Mouse (Mus musculus): ENCODE results near the gene Podxl. TPM values are rescaled to one million over a fixed set of nuclear protein-coding genes. Genes with fewer than 3 reads are reported as not detected.

Podxl gene
- polyA plus RNA-seq, 1 experiment = 4.8 TPM

DNA sequence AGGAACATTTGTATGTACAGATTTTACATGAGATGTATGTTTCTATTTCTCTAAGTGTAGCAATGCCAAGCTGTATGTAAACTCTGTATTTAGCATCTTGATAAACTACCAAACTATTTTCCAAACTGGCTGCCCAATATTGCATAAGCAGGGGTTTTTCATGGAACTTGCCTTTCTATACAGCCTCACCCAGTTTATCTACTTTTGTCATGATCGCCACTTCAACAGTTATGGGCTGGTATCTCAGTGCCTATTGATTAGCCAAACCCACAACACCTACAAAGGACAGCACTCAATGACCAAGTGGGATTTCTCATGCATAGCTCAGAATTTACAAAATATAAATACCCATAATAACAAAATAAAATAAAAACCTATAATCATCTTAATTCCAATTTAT lies 25.7 kb downstream of the Podxl start:
- no peaks in the 10 kb centered on the region for H3K79me2 ChIP-seq (ENCODE audit: control insufficient read depth, insufficient read depth)
- no peak for TF ChIP-seq USF1 (IDR thresholded peaks at IDR 0.05; ENCODE audit: low read depth)
- TF ChIP-seq CTCF (IDR thresholded peaks at IDR 0.05; ENCODE audit: control insufficient read depth, insufficient read depth, insufficient read length) = no peak
- TF ChIP-seq CEBPB (IDR thresholded peaks at IDR 0.05; ENCODE audit: low read depth) = no peak
- no peak for TF ChIP-seq MYOD1 (IDR thresholded peaks at IDR 0.05; ENCODE audit: control insufficient read depth, insufficient read length, low read depth)
- no peak for TF ChIP-seq FOSL1 (IDR thresholded peaks at IDR 0.05; ENCODE audit: insufficient read depth, low read length, poor library complexity, severe bottlenecking)
- no peak for TF ChIP-seq MAX (IDR thresholded peaks at IDR 0.05)
- TF ChIP-seq MYOG (IDR thresholded peaks at IDR 0.05; ENCODE audit: control insufficient read depth, extremely low read depth, insufficient read length) = no peak
- H3K79me3 ChIP-seq (ENCODE audit: low read depth) = no peaks in the 10 kb centered on the region
- no peak overlapping the region for H3K4me3 ChIP-seq (ENCODE audit: insufficient read depth, poor library complexity, severe bottlenecking)
- no peak overlapping the region for H3ac ChIP-seq (ENCODE audit: control insufficient read depth, insufficient read length, low read depth)
- no peaks in the 10 kb centered on the region for H3K27me3 ChIP-seq (ENCODE audit: control insufficient read depth, insufficient read depth, insufficient read length)
- H3K36me3 ChIP-seq (ENCODE audit: control insufficient read depth, insufficient read depth) = no peaks in the 10 kb centered on the region

- no peak for TF ChIP-seq CEBPB (IDR thresholded peaks at IDR 0.05; ENCODE audit: low read depth)
- no peak for TF ChIP-seq MAX (IDR thresholded peaks at IDR 0.05)
- TF ChIP-seq USF1 (IDR thresholded peaks at IDR 0.05; ENCODE audit: low read depth) = no peak
These were observed 26.6 kb downstream of the Podxl start for GRCm38 (mm10) chr6:31537193-31537592.

DNA sequence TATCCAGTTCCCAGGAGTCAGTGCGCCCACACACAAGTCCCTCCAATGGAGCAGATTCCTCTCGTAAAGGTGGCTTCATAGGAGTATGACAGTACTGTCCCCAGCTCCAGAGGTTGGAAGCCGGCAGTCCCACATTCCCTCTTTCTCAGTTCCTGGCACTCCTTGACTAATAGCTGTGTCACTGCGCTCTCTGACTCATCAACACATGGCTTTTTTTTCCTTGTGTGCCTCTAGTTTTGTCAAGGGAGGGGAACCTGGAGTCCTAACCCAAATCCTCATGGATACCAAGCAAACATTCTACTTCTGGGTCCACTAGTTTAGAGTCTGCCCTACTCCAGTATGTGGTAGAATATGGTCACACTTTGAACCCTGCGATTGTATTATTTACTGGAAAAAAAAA lies 29.1 kb downstream of the Podxl start:
- H3K36me3 ChIP-seq (ENCODE audit: control insufficient read depth, insufficient read depth) = no peaks in the 10 kb centered on the region
- no peaks in the 10 kb centered on the region for H3K79me3 ChIP-seq (ENCODE audit: low read depth)
- H3K4me3 ChIP-seq (ENCODE audit: insufficient read depth, poor library complexity, severe bottlenecking) = no peak overlapping the region
- TF ChIP-seq MYOG (IDR thresholded peaks at IDR 0.05; ENCODE audit: control insufficient read depth, extremely low read depth, insufficient read length) (no peak), FOSL1 (IDR thresholded peaks at IDR 0.05; ENCODE audit: insufficient read depth, low read length, poor library complexity, severe bottlenecking) (peak; percentile 57)
- H3K27me3 ChIP-seq (ENCODE audit: control insufficient read depth, insufficient read depth, insufficient read length) = no peaks in the 10 kb centered on the region
- no peaks in the 10 kb centered on the region for H3K79me2 ChIP-seq (ENCODE audit: control insufficient read depth, insufficient read depth)
- H3ac ChIP-seq (ENCODE audit: control insufficient read depth, insufficient read length, low read depth) = no peak overlapping the region

More at GRCm38 (mm10) chr6:31537193-31537592, 26.6 kb downstream of the Podxl start:
- Histone ChIP-seq H3K4me3 (ENCODE audit: insufficient read depth, poor library complexity, severe bottlenecking) (no peak overlapping the region), H3K36me3 (ENCODE audit: control insufficient read depth, insufficient read depth) (no peaks in the 10 kb centered on the region), H3K79me3 (ENCODE audit: low read depth) (no peaks in the 10 kb centered on the region), H3ac (ENCODE audit: control insufficient read depth, insufficient read length, low read depth) (no peak overlapping the region), H3K27me3 (ENCODE audit: control insufficient read depth, insufficient read depth, insufficient read length) (no peaks in the 10 kb centered on the region), H3K79me2 (ENCODE audit: control insufficient read depth, insufficient read depth) (no peaks in the 10 kb centered on the region)

DNA sequence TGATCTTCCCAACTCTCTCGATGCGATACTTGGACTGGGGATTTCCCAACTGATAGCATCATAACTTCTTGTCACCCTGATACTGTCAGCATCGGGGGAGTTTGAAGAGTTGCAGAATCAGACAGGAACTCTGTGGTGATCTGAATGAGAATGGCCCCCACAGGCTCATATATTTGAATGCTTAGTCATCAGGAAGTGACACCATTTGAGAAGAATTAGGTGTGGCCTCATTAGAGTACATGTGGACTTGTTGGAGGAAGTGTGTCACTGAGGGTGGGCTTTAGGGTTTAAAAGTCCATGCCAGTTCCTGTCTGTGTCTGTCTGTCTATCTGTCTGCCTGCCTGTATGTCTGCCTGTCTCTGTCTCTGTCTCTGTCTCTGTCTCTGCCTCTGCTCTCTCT lies 31.9 kb downstream of the Podxl start:
- no peak overlapping the region for H3ac ChIP-seq (ENCODE audit: control insufficient read depth, insufficient read length, low read depth)
- TF ChIP-seq USF1 (IDR thresholded peaks at IDR 0.05; ENCODE audit: low read depth) (no peak), CEBPB (IDR thresholded peaks at IDR 0.05; ENCODE audit: low read depth) (no peak), FOSL1 (IDR thresholded peaks at IDR 0.05; ENCODE audit: insufficient read depth, low read length, poor library complexity, severe bottlenecking) (no peak), MAX (IDR thresholded peaks at IDR 0.05) (no peak), MYOD1 (IDR thresholded peaks at IDR 0.05; ENCODE audit: control insufficient read depth, insufficient read length, low read depth) (no peak), CTCF (IDR thresholded peaks at IDR 0.05; ENCODE audit: control insufficient read depth, insufficient read depth, insufficient read length) (no peak), MYOG (IDR thresholded peaks at IDR 0.05; ENCODE audit: control insufficient read depth, extremely low read depth, insufficient read length) (no peak)

DNA sequence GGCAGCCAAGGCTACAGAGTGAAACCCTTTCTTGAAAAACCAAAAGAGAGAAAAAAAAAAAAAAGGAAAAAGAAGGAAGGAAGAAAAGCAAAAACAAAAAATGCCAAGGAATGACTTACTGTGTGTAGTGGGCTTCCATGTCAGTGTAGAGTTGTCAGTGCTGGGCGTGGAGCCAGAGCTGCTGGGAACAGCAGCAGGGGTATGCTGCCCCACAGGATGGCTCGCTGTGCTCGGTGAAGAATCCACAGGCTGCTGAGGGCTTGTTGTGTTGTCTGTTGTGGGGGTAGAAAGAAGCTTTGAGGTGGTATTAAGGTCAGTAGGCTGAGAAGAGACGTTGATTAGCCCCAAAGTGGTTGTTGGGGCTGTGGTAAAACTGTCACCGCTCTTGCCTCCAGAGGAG lies 35.4 kb downstream of the Podxl start:
- H3K36me3 ChIP-seq (ENCODE audit: control insufficient read depth, insufficient read depth) = no peaks in the 10 kb centered on the region
- H3K27me3 ChIP-seq (ENCODE audit: control insufficient read depth, insufficient read depth, insufficient read length) = no peaks in the 10 kb centered on the region
- H3K79me2 ChIP-seq (ENCODE audit: control insufficient read depth, insufficient read depth) = no peaks in the 10 kb centered on the region
- TF ChIP-seq MAX (IDR thresholded peaks at IDR 0.05) (no peak), MYOD1 (IDR thresholded peaks at IDR 0.05; ENCODE audit: control insufficient read depth, insufficient read length, low read depth) (no peak), CTCF (IDR thresholded peaks at IDR 0.05; ENCODE audit: control insufficient read depth, insufficient read depth, insufficient read length) (no peak), MYOG (IDR thresholded peaks at IDR 0.05; ENCODE audit: control insufficient read depth, extremely low read depth, insufficient read length) (no peak), CEBPB (IDR thresholded peaks at IDR 0.05; ENCODE audit: low read depth) (no peak), USF1 (IDR thresholded peaks at IDR 0.05; ENCODE audit: low read depth) (no peak)
- H3K79me3 ChIP-seq (ENCODE audit: low read depth) = no peaks in the 10 kb centered on the region
- H3K4me3 ChIP-seq (ENCODE audit: insufficient read depth, poor library complexity, severe bottlenecking) = no peak overlapping the region
- no peak overlapping the region for H3ac ChIP-seq (ENCODE audit: control insufficient read depth, insufficient read length, low read depth)

More for the DNA sequence above, 31.9 kb downstream of the Podxl start:
- Histone ChIP-seq H3K79me3 (ENCODE audit: low read depth) (no peaks in the 10 kb centered on the region), H3K27me3 (ENCODE audit: control insufficient read depth, insufficient read depth, insufficient read length) (no peaks in the 10 kb centered on the region), H3K79me2 (ENCODE audit: control insufficient read depth, insufficient read depth) (no peaks in the 10 kb centered on the region), H3K36me3 (ENCODE audit: control insufficient read depth, insufficient read depth) (no peaks in the 10 kb centered on the region), H3K4me3 (ENCODE audit: insufficient read depth, poor library complexity, severe bottlenecking) (no peak overlapping the region)

DNA sequence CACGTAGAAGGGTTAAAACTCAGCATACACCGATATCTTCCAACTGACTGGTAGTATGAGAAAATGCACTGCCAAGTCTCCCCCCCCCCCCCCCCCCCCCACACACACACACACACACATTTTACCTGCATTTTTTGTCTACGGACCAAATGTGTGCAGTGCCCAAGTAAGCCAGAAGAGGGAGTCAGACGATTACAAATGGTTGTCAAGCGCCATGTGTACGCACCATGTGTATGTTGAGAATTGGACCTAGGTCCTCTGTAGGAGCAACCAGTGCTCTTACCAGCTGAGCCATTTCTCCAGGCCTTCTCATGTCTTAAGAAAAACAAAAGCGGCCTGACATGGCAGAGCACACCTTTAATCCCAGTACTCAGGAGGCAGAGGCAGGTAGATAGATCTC lies 35.9 kb downstream of the Podxl start:
- TF ChIP-seq CTCF (IDR thresholded peaks at IDR 0.05; ENCODE audit: control insufficient read depth, insufficient read depth, insufficient read length) (peak; percentile 9), CEBPB (IDR thresholded peaks at IDR 0.05; ENCODE audit: low read depth) (no peak)
- Histone ChIP-seq H3K36me3 (ENCODE audit: control insufficient read depth, insufficient read depth) (no peaks in the 10 kb centered on the region), H3K79me2 (ENCODE audit: control insufficient read depth, insufficient read depth) (no peaks in the 10 kb centered on the region), H3K79me3 (ENCODE audit: low read depth) (no peaks in the 10 kb centered on the region), H3K4me3 (ENCODE audit: insufficient read depth, poor library complexity, severe bottlenecking) (no peak overlapping the region), H3ac (ENCODE audit: control insufficient read depth, insufficient read length, low read depth) (no peak overlapping the region), H3K27me3 (ENCODE audit: control insufficient read depth, insufficient read depth, insufficient read length) (no peaks in the 10 kb centered on the region)
